Mouse (Mus musculus): ENCODE data around the gene Dlst.
"Not testable (repeated sequence)": the region's sequence is repeated elsewhere in the genome, so short reads cannot be mapped to it uniquely, and the experiment has no call there.

The Dlst gene

DNA sequence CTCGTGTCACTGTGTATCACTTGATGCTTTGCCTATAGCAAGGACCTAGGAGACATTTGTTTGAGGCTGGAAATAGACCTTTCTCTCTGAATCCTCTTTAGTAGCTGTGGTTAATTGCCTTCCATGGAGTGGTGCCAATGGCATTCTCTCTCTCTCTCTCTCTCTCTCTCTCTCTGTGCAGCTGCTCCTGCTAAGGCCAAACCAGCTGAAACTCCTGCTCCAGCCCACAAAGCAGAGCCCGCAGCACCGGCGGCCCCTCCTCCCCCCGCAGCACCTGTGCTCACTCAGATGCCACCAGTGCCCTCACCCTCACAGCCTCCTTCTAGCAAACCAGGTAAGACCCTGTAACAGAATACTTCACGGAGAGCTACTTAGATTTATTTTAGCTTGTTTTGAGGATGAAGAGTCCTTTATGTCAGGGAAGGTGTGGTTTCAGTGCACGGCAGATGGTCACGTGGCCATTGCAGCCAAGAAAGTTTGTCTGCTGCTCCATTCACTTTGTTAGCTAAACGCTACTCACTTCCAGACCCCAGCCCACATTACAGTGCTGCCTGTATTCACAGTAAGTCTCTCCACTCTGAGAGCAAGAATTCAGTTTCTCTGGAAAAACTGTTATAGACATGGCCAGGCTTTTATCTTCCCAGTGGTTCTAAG is 11.3 kb downstream of the Dlst start:
- no peak for DNase-seq

- no peak for DNase-seq
Measured at GRCm38 (mm10) chr12:85123108-85123530, 12.5 kb downstream of the Dlst start.

GRCm38 (mm10) chr12:85123645-85124044 is 13.0 kb downstream of the Dlst start:
- DNase-seq, result no peak

DNA sequence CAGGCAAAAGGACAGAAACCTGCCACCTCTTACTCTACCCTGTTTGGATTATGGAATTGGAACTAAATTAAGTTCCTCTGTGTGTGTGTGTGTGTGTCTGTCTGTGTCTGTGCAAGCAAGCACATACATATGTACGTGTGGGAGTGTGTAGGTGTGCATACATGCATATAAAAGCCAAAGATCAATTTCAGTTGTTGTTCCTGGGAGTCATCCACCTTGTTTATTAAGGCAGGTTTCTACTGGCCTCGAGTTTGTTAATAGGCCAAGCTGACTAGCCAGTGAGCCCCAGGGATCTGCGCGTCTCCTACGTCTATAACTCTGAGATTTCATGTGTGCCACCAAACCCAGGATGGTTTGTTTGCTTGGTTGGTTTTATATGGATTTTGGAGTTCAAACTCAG is 14.1 kb downstream of the Dlst start:
- no peak for DNase-seq

DNA sequence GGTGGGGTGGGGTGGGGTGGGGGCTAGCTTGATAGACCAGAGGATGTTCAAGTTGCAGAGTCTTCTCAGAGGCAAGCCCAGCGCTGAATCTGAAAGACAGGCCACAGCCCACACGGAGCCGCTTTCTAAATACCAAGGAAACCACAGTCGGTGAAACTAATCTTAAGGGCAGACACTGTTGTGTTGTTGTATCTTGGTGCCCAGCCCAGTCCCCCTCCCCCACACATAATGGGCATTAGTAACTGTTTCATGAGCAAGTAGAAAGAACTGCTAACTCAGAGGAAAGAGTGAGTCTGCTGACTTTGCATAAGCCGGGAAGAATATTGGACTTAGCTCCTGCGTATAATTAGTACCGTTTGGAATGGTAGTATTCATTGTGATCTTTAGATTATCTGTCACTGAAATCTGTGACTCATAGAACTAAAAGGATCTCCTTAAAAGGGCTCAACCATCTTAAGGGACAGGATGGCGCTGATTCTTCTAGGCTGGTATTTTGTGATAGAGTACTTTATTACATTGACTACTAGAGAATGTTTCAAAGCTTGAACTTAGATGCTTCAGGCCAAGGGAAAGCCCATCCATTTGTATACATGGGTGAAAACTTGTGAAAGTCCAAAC is 16.5 kb downstream of the Dlst start:
- no peak for DNase-seq

GRCm38 (mm10) chr12:85129426-85129978 is 18.9 kb downstream of the Dlst start:
- DNase-seq, result no peak

DNA sequence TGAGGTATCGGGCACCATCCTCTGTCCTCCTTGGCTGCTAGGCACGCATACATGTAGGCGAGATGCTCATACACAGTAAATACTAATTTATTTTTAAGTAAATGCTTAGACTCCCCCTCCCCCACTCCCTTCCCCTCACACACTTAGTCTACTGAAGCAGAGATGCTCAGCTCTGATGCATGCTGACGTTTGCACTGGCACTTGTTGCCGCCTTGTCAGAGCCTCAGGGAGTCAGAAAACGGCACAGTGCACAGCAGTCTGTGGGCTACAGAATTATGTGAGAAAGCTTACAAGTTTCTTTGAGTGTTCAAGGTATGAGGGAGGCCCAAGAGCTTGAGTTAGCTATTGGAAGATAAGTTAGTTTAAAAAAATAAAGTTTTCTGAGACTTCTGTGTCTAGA is 20.7 kb downstream of the Dlst start:
- no peak for DNase-seq

- DNase-seq, result no peak
Measured at GRCm38 (mm10) chr12:85134043-85134794, 23.6 kb downstream of the Dlst start.

DNA sequence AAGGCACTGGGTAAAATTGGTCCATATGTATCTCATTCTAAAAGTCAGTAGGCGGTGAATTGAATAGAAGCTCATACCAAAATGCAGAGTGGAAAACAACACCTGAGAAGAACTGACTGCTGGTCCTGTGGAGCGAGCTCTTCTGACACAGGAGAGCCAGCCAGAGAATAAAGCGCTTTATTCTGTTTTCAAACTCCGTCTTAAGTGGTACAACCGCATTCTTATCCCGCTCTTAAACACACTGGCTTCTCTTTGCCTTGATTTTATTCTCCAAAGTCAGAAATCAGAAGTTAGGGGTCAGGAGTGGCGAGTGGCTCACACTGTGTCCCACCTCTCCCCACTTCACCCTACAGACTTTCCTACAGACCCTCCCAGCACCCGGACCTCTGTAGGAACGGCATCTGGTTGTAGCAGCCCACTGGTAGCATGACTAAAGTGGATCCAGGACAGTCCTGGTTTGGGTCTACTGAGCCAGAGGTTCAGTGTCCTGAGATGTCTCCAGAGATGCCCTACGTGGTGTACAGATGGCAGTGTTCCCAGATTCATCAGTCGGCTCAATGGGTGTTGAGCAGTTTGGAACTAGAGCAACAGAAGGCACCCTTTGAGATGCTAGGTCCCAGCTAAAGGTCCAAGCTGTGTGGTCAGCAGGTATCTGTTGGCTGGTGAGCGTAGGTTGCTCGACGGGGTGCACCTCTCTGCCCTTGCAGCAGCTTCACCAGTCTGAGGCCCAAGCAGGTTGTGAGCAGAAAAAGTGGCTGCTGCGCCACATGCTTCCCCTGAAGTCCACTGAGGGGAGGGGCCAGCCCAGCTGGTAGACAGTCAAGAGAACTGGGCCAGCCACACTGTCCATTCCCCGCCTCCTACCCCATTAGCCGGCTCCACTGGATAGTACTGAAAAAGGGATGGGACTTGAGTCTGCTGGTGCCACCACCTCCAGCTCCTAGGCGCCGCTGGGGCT is 25.2 kb downstream of the Dlst start:
- no peak for DNase-seq

- no peak for DNase-seq
Measured at GRCm38 (mm10) chr12:85136627-85137026, 26.0 kb downstream of the Dlst start.

- no peak for DNase-seq
Measured at GRCm38 (mm10) chr12:85140036-85140701, 29.5 kb downstream of the Dlst start.

GRCm38 (mm10) chr12:85141096-85141495 is 30.5 kb downstream of the Dlst start:
- DNase-seq, result no peak

- DNase-seq, result peak; percentile 83
Measured at GRCm38 (mm10) chr12:85142803-85143202, 32.2 kb downstream of the Dlst start.

DNA sequence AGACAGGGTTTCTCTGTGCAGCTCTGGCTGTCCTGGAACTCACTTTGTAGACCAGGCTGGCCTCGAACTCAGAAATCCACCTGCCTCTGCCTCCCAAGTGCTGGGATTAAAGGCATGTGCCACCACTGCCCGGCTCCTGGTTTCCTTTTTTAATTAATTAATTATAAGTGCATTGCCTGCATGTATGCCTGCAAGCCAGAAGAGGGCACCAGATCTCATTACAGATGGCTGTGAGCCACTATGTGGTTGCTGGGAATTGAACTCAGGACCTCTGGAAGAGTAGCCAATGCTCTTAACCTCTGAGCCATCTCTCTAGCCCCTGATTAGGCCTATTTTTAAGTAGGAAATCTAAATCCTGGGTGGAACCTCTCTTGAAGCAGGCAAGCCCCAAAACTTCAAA is 33.6 kb downstream of the Dlst start:
- DNase-seq, result not testable (repeated sequence)

- no peak for DNase-seq
Measured at GRCm38 (mm10) chr12:85144821-85145220, 34.2 kb downstream of the Dlst start.

DNA sequence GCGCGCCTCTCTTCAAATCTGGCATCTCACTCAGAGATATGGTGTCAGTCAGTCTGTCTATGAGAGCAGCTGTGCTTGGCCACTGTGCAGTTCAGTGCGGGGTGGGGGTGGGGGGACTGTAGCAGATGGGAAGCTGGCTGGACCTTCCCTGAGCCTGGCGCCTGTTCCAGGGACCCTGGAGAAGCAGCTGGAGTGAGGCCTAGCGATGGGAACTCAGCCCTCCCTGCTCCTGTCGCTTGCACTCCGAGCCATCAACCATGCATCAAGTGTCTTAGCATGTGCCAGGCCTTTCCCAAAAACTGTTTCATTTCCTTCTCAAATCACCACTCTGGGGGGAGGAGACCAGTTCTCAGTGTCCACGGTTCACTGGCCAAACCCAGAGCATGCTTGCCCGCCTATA is 35.0 kb downstream of the Dlst start:
- DNase-seq, result no peak

- no peak for DNase-seq
Measured at GRCm38 (mm10) chr12:85146355-85146754, 35.7 kb downstream of the Dlst start.

DNA sequence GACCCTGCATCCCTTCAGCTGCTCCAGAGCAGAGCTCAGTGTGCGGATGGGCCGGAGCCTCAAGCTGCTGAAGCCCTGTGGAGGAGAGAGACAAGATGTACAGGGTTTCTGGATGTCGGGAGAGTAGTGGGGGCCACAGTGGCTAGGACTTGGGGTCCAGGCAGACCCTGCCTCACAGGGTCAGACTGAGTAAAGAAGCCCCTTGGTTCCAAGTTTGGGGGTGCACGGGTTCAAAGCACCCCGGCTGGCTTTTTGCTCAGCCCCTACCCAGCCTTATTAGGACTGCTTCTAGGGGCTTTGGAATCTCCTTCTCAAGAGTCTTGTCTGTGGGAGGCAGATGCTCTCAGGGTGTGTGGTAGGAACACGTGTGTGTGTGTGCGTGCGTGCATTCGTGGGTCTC is 36.2 kb downstream of the Dlst start:
- no peak for DNase-seq

DNA sequence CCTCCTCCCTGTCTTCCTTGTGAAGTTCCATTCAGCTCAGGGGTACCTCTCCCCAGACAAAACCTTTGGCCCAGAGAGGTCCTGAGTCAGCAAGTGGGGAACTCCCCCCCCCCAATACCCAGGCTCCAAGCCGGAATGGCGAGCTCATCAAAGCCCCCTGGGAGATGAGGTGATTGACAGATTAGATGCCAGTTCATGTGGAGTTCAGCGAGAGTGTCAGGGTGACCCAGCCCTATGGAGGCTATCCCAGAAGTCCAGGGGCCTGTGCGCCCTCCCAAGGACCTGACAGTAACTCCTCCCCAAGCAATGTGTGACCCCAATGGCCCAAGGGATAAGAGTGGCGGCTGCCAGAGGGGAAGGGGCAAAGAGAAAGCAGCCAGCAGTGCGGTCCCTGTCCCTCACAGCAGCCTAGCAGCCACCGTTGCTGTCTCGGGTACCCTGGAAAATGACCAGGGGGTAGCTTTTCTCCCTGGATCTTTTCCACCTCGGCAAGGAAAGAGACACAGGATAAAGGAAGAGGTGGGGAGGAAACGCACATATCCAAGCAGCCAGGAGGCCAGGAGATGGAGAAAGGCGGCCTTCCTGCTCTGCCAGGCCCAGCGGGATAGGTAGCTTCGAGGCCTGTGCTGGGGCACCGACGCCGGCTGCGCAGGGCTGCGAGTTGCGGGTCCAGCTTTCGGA is 39.8 kb downstream of the Dlst start:
- DNase-seq, result no peak

GRCm38 (mm10) chr12:85151002-85151774 is 40.6 kb downstream of the Dlst start, which contains the start of gene Rps6kl1:
Gene Rps6kl1 (minus strand): TSS chr12:85151264.
- peak; percentile 85 for DNase-seq

DNA sequence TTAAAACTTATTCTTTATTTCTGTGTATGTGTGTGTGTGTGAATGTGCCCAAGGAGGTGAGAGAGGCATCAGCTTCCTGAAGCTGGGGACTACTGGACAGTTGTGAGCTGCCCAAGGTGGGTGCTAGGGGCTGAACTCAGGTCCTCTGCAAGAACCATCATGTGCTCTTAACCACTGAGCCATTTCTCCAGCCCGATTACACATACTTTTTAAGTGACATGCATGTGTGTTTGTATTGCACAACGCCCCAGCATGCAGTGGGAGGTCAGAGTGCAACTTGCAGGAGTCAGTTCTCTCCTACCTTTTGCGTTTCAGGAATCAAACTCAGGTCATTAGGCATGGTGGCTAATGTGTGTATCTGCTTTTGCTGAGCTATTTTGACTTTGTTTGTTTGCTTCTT is 42.4 kb downstream of the Dlst start:
- DNase-seq, result no peak
